Mouse (Mus musculus) cerebellum, postnatal 25 days (tissue): ENCODE results near the gene Dlec1.

Source experiments
- DNase-seq, 2 experiments: peaks; one replicate each; pipeline ENCODE4 v3.0.0; 2021; ENCODE audit warnings: mixed read lengths in 2 of 2

The Dlec1 gene

DNA sequence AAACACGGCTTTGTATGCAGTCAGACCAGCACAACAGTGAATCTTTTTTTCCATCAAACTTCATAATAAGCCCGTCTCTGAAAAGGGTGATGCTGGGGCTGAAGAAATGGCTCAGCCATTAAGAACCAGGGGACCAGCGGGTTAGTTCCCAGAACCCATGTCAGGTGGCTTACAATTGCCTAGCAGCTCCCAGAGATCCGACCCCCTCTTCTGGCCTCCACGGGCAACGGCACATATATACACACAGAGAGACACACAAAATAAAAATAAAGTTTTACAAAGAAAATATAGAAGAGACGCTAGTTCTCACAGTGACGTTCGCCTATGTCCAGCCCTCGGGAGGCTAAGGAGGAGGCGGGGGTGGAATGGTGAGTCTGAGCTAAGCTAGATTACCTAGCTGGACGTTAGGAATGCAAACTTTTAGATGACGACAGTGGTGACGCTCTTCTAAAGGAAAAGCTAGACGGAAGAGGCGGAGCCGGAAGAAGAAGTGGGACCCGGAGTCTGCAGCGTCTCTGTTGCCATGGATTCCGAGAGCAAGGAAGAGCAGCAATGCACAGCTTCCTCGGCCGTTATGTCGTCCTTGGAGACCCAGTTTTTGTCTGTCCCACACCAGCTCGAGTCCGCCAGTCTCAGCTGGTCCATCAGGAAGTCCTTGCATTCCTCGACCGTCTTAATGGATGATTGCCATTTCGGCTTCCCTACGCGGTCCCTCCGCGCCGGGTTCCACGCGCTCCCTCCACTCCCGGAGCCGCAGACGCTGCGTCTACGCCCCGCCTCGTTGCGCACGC is at the start of gene Dlec1:
TSS of gene Dlec1 (plus strand) at position 487 of the 791 bp plus-strand sequence.
- DNase-seq, result peak; percentile 49 to 64

DNA sequence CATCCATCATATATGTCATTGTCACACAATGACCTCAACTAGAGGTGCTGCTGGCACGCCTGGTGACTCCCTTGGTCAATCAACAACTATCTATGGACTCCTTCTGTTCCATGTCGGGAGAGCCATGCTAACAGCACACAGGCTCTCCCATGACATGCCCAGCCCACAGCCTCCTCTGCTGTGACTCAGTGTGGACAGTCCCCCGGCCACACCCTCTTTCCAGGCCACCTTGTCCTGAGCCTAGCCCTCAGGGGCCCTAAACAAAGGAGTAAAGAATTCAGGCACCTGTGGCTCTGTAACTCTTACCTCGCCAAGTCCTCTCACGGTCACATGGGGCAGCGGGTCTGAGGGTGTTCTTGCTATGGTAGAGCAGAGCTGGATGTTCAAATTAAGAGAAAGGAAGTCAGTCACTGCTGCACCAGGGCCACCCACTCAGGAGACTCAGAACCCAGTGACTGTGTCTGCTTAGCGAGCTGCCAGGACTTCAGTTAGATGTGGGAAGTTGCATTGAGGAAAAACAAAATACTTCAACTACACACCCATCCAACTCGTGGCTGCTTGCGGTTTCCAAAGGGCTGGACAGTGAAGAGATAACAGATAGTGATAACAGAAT is 48.2 kb upstream of the Dlec1 start:
- no peak for DNase-seq

DNA sequence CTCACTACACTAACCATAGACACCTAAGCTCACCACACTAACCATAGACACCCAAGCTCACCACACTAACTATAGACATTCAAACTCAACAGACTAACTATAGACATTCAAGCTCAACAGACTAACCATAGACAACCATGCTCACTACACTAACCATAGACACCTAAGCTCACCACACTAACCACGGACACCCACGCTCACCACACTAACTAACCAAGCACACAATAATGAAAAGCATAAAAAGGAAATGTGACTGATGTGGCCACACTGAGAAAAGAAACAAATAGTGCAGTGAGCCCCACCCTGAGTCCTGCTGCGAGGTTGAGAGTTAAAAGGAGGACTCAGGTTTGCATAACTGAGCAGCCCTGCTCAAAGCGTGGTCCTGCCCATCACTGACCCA is 46.9 kb upstream of the Dlec1 start:
- DNase-seq, result no peak

DNA sequence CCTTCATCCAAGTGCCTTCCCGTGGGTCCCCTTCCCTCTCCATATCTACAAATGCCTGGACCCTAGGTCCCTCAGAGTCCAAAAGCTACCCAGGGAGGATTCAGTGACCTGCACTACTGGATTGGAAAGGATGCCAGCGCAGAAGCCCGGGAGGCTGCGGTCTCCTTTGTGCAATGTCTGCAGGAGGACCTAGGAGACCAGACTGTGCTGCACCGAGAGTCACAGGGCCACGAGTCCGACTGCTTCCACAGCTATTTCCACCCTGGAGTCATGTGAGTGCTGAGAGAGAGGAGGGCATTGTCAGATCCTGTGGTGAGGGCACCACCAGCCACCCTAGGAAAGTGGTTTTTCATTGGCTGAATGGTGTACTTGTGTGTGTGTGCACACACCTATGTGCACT is 44.0 kb upstream of the Dlec1 start:
- DNase-seq, result no peak

DNA sequence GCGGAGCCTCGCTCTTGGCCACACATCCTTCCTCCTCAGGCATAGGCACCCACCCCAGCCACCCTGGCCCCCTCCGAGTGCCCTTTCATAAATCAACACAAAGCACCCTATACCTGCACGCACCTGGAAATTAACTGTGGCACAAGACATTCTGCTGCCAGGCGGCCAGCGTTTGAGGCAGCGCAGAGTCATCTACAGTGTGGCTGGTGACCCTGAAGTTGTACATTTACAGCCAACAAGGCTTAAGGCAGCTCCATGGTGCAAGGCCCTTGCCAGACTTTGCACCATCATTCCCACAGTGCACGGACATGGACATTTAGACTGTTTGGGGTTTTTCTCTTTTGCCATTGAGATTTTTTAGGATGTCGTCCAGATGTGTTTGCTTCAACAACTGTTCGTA is 41.6 kb upstream of the Dlec1 start:
- no peak for DNase-seq

DNA sequence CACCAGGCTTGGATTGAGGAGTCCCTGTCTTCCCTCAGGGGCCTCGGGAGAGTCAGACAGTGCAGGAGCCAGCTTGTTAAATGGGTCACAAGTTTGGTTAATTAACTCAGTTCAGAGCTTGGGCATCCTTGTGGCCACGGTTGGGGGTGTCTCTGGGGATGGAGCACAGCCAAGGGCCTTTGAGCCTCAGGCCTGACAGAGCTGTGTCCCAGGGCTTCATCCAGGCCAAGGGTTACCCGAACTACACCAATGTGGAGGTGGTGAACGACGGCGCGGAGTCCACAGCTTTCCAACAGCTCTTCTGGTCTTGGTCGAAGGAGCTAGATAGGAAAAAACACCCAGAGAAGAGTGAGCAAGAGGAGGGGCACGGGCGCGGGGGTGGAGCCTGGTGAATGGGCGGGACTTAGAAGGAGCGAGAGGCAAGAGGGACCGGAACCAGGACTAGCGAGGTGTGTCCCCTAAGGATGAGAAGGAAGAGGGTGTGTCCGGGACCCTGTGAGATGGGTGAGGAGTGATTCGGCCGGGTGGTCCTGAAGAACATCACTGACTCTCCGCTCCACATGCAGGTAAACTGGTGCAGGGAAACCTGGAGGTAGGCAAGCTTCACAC is 39.1 kb upstream of the Dlec1 start:
- no peak for DNase-seq

DNA sequence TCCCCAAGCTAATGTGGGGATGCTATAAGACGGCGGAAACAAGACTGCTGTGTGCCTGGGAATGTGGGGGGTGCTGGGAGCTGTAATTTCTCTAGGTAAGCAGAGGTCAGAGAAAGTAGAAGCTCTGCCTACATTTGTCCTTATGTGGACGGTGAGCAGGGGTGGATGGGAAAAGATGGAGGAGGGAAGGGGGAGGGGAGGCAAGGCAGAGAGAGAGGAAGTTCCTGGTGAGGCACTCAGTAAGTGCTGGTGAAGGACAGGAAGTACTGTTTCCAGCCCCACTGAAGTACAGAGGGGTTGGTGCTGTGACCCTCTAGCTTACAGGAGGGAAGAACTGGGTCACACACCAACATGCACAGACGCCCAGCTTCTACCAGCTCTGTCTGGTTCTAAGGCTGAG is 38.0 kb upstream of the Dlec1 start:
- no peak for DNase-seq

DNA sequence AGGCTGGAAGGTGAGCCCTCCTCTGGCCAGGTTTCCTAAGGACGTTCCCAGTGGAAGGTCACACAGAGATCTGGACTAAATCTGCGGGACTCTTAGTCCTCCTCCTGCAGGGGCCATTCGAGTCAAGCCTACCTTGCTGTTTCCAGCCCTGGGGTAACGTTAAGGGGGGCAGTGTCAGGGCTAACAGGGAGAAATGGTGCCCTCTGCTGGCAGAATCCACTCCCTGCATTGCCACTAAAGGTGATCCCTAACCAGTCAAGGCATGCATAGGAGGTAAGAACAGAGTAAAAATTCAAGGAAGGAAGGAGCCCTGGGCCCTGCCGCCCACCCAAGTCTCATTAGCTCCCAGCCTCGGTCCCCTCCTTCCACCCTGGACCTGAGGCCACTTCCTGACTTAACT is 34.7 kb upstream of the Dlec1 start:
- DNase-seq, result peak; percentile 83 to 88

DNA sequence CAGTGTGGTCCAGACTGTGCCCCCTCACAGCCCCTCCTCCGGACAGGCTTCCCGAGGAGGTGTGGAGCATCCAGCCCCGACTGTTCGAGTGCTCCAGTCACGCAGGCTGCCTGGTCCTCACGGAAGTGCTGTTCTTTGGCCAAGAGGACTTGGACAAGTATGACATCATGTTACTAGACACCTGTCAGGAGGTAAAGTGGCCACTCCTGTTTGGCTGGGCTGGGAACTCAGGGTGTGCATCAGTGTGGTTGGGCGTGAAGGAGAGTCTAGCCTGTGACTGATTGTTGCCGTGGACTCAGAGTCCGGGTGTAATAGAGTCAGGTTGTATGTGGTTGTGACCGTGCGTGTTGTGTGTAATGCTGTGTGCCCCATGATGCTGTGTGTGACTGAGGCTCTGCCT is 34.0 kb upstream of the Dlec1 start:
- DNase-seq, result no peak

DNA sequence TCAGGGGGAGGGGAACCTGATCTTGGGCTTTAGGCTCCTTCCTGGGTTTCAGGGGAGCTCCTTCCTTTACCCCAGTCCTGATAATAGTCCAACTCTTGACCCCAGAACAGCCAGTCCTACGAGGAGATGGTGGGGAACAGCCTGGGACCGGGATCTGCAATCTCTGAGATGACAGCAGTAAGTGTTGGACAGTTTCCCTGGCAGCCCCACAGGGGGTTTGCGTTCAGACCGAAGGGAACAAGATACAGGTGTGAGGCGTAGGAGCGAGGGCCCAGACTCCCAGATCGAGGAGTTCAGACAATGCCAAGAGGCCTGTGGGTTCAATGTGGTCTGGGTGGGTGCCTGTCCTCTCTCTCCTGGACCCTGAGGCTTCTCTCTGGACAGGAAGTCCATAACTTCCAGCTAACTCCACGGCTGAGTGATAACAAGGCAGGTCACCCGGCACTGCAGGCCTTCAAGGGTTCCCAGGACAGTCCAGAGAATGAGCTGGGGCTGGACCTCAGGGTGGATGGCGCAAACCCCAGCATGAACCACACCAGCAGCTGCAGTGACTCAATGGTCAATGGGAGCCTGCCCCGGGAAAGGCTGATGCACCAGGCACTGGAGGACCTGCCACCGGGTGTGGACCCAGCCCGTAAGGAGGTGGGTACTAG is 32.0 kb upstream of the Dlec1 start:
- DNase-seq, result no peak

DNA sequence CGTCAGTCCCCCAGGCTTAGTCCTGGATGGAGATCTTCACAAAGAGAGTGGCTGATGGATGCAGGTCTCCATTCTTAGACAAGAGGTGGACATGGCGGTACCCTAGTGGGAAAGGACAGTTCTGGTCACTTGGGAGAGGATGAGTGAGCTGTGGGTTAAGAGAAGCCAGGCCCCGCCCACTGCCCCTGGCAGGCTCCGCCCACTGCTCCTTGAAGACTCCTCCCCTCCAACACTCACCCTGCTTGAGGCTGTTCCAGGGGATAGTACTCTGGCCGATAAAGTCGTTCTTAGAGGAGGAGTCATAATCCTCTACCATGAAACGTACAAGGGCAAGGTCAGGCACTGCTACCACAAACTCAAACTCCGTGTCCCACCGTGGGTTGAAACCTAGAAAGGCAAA is 30.5 kb upstream of the Dlec1 start:
- no peak for DNase-seq

DNA sequence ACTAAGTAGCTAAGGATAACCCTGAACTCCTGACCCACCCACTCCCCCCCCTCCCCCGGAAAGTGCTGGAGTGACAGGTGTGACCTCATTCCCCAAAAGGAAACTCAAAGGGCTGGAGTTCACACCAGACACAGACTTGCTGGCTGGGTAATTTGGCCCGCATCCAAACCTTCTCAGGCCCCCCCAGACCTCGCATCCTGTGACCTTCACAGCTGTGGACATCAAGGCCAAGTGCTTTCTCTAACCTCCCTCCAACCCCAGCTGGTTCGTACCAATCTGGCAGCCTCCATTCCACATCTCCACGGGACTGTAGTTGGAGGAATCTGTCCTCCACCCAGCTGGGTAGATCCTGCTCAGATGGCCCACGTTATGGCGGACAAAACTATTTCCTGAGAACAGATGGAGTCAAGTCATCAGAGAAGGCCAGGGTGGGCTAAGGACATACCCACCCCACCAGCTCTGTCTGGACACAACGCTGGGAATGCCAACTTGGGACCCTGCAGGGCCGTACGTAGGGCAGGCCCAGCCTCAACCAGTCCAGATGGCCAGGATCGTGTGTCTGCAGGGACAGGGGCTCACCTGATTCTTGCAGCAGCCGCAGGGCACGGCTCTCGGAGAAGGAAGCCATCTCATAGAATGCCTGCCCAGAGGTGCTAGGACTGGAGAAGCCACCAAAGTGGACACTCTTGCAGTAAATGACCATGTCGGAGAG is 28.9 kb upstream of the Dlec1 start:
- no peak for DNase-seq

DNA sequence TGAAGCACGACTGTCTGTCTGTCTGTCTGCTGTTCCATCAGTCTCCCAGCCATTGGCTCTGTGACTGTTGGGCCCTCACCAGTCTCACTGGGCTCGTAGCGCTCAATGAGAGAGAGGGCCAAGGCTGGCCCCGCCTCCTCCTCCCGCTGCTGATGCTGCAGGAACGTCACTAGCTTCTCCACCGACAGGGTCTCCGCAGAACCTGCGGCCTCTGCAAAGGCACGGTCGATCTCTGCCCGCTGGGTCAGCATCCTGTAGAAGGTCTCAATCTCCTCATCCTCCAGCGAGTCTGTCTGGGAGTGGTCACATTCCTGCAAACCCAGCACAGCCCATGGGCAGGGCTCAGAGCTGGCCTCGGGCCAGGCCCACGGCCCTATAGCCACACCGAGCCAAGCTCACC is 26.6 kb upstream of the Dlec1 start:
- no peak for DNase-seq

DNA sequence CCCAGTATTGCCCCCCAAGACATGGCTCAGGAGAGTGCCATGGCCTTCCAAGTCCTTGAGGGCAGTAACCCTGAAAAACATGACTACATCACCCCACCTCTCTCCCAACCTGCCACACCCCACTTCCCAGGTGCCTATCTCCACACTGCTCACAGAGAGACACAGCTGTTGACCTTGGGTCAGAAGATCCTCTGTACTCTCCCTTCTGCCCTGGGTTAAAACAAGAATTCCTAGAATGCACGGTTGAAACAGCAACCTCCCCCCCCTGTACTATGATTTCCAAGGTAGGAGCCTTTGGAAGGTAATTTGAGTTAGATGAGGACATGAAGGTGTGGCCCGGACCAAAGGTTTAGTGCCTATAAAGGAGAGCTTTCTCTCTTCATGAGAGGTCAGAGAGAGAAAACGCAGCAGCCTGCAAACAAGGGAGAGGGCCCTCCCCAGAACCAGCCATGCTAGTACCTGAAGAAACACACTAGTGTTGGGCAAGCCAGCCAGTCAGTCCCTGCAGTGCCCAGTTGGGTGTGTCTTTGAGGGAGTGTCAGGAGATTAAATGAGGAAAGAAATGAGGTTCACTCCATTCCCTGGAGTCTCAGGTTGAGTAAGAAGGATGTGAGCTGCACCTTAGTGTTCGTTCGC is 22.1 kb upstream of the Dlec1 start:
- no peak for DNase-seq

DNA sequence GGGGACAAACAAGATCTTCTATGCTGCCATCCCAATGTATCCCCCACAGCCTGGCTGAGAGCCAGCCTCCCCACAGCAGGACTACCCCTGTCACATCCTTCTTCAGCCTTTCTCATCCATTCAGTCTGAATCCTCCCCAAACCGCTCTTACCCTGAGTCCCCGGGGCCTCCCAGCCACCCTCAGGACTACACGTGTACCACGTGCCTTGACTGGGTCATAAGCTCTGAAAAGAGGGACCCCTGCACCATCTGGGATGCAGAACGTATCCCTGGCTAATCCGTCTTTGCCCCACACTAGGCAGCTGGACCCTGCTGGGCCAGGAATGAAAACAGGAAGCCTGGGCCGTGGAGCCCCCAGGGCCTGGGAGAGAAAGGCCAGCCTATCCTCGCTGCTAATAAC is 20.2 kb upstream of the Dlec1 start:
- DNase-seq, result no peak

DNA sequence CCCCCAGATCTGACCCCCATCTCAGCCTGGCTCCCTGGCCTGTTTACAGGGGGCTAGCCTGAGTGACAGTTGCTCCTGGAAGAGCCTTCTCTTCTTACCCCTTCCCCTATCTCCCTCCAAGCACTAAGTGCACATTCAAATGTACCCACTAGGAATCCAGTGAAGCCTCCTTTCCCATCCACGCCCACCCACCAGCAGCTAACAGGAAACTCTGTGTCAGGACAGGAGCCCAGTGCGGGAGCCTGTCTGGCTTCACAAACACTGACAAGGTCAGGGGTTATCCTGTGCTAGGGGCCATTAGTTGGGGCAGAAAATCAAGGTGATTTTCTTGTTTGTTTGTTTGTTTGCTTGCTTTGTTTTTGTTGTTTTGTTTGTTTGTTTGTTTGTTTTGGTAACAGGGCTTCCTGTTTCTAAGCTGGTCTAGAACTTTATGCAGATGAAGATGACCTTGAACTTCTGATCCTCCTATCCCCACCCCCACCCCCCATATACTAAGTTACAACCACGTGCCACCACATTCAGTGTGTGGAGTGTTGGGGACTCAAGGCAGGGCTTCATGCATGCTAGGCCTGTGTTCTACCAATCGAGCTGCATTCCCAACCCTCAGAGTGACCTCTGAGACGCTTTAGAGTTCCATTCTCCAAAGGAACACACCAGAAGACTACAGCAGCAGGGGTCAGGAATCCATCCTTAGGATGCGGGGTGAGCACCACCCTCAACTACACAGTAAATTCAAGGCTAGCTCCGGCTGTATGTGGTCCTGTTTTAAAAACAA is 19.4 kb upstream of the Dlec1 start:
- DNase-seq, result no peak

DNA sequence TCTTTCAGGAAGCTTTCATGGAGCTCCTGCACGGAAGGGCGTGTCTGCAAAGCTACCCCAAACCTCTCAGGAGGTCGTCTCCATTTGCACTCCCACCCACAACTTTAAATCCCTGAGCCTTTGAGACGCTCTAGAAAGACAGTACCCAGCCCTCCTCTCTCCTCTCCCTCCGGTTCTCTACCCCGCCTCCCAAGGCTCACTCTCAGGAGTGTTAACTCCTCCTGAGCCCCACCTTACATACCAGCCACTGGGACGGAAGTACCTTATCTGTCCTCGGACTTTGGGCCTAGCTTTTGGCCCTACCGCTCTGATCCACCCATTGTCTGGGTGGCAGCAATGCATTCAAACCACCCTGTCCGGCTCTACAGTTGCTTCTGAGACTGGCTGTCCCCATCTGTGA is 18.3 kb upstream of the Dlec1 start:
- DNase-seq, result no peak

DNA sequence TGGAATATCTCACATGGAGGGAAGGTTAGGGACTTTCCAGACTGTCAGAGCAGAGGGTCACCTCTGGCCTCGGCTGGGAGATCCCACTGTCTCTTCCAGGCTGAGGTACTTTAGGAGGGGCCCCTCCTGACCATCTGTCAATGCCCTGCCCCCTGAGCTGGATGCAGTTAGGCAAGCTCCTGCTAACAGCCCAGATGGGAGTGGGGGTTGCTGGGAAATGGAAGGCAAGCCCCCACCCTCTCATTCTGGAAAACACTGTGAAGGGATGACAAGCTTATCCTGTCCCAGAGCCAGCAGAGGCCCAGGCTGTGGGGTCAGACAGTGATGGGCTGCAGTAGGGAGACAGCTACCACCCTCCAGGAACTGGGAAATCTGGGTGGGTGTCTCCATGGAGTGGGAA is 15.8 kb upstream of the Dlec1 start:
- DNase-seq, result no peak

DNA sequence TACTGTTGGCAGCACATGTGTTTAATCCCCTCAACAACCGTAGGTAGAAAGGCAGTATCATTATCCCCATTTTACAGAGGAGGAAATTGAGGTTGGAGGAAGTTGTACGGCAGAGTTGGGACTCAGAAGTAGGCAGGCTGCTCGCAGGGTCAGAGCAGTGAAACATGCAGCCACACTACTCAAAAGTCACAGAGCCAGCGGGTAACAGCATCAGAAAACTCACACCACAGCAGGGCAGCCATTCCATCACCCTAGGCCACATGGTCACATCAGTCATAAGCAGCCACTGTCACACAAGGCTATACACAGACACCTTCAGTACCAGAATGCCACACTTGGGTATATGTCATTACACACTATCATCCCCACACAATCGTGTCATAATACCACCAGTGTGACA is 15.0 kb upstream of the Dlec1 start:
- no peak for DNase-seq

DNA sequence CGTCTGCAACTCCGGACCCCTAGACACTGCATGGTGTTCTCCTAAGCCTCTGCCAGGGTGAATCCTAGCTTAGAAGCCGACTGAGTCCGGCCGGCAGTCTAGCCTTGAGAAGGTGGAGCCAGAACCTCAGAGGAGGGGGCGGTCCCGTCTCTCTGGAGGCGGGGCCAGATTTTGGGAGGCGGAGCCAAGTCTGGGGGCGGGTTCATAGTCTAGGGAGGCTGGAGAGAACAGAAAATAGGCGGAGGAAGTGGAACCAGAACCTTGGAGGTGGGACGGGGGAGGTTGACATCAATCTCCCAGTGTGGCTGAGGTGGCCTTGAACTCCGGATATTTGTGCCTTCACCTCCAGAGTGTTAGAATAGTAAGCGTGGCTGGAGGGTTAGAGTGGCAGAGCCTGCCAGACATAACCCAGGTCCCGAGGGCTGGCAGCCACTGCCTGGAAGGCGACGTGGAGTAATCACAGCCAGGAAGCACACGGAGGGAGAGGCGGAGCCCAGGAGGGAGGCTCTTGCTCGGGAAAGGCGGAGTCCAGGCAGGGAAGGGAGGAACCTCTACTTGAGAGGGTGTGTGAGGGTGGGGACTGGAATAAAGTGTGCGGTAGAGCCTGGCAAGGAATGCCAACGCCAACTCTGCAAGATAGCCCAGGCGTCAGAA is 14.0 kb upstream of the Dlec1 start:
- peak; percentile 68 to 80 for DNase-seq

DNA sequence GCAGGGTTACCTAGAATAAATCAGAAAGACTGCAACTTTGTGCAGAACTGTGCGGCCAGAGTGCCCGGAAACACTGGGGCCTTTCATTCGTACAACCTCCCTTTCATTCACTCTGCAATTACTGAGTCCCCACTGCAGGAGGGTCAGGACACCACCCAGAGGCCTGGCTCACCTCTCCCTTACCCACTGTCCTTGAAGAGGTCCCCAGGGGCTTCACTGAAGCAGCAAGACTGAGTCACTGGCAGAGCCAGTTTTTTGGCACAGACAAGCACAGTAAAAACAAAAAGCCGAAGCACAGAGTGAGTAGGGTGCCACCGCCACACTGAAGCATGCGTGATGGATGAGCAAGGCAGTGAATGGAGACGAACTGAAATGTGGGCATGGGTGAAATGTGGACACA is 12.8 kb upstream of the Dlec1 start:
- DNase-seq, result no peak
